Mouse (Mus musculus): ENCODE measurements around the gene Mocs3. TPM values are rescaled to one million over a fixed set of nuclear protein-coding genes. Genes with fewer than 3 reads are reported as not detected.

Gene Mocs3
- polyA plus RNA-seq (2015; fragmentation: Nextera tagmentation; extraction: Ambion mirVana) = 4.2 and 4.4 TPM in 2 replicates

- ATAC-seq (ENCODE audit: extremely low read depth, insufficient number of reproducible peaks, low FRiP score, low TSS enrichment) = peak; percentile 75
- Histone ChIP-seq H3K4me3 (peak within 1 kb of the TSS; percentile 100), H3K4me2 (peak within 1 kb of the TSS; percentile 99), H3K36me3 (peaks cover 56% of the 10 kb centered on the region), H3K4me1 (peaks cover 33% of the 10 kb centered on the region), H3K9me3 (no peaks in the 10 kb centered on the region), H3K27ac (replicated peaks) (peak within 1 kb of the TSS; percentile 95), H3K27me3 (replicated peaks) (no peaks in the 10 kb centered on the region), H3K9ac (peak within 1 kb of the TSS; percentile 98)
- 0% methylated on average over 73 of the region's 73 CpGs for WGBS
These were observed at the start of gene Mocs3, which contains the start of the genes Gm20716 and Dpm1 for GRCm38 (mm10) chr2:168230026-168230728. Mocs3 (plus strand) TSS chr2:168230622. Gm20716 (minus strand) TSS chr2:168230364. Dpm1 (minus strand) TSS chr2:168230591.

DNA sequence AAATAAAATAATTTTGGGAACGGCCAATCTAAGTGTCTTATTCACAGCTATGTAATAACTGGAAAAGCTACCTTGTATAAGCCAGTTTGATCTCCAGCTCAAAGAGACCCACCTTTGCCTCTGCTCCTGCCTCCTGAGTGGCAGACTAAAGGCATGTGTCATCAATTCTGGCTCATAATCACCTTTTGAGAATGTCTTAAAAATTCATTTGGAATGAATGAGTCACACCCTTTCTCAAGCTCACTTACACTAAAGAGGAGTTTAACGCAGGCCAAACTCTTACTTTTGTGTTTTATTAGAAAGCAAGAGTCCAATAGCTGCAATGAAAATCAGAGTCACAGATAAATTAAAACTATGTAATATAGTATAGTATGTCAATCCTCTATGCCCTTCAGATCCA lies 38.6 kb upstream of the Mocs3 start:
- WGBS = 92% methylated on average over 2 of the region's 2 CpGs
- no peak for ATAC-seq (ENCODE audit: extremely low read depth, insufficient number of reproducible peaks, low FRiP score, low TSS enrichment)
- H3K9ac ChIP-seq = no peak overlapping the region
- no peak overlapping the region for H3K27ac ChIP-seq (replicated peaks)
- H3K4me1 ChIP-seq = peaks cover 91% of the 10 kb centered on the region
- no peak overlapping the region for H3K4me2 ChIP-seq
- H3K9me3 ChIP-seq = no peaks in the 10 kb centered on the region
- H3K27me3 ChIP-seq (replicated peaks) = no peaks in the 10 kb centered on the region
- H3K36me3 ChIP-seq = peaks cover 37% of the 10 kb centered on the region
- H3K4me3 ChIP-seq = no peak overlapping the region

DNA sequence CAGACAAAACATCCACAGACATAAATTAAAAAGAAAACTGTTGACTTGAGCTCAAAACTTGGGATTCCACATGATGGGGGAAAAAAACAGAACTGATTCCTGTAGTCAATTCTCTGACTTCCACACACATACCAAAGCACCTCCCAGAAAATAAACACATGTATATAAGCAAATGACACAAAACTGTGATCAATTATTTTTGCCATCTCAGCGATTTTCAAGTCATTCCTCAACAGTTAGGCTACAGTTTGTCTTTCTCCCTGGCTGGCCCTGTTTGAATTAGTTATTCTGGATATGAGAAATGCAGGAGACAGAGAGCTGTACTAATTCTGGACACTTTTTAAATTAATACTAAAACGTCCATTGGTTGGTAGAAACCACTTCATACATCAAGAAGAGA lies 36.7 kb upstream of the Mocs3 start:
- no peak overlapping the region for H3K4me2 ChIP-seq
- H3K27ac ChIP-seq (replicated peaks) = 0 out of 2 replicates have a peak overlapping the region, but pooled peaks have one; percentile 20
- ATAC-seq (ENCODE audit: extremely low read depth, insufficient number of reproducible peaks, low FRiP score, low TSS enrichment) = no peak
- peaks cover 33% of the 10 kb centered on the region for H3K36me3 ChIP-seq
- H3K9ac ChIP-seq = no peak overlapping the region
- H3K27me3 ChIP-seq (replicated peaks) = no peaks in the 10 kb centered on the region
- H3K4me3 ChIP-seq = no peak overlapping the region
- no peaks in the 10 kb centered on the region for H3K9me3 ChIP-seq
- WGBS = 67% methylated on average over 2 of the region's 2 CpGs
- peaks cover 96% of the 10 kb centered on the region for H3K4me1 ChIP-seq

- H3K4me3 ChIP-seq = no peak overlapping the region
- H3K9ac ChIP-seq = no peak overlapping the region
- no peak overlapping the region for H3K4me2 ChIP-seq
- no peaks in the 10 kb centered on the region for H3K9me3 ChIP-seq
- no peak for ATAC-seq (ENCODE audit: extremely low read depth, insufficient number of reproducible peaks, low FRiP score, low TSS enrichment)
- 73% methylated on average over 2 of the region's 2 CpGs for WGBS
- H3K36me3 ChIP-seq = peaks cover 33% of the 10 kb centered on the region
- H3K27ac ChIP-seq (replicated peaks) = no peak overlapping the region
- H3K27me3 ChIP-seq (replicated peaks) = no peaks in the 10 kb centered on the region
- peaks cover 95% of the 10 kb centered on the region for H3K4me1 ChIP-seq
These were observed 34.7 kb upstream of the Mocs3 start for GRCm38 (mm10) chr2:168195721-168196120.

DNA sequence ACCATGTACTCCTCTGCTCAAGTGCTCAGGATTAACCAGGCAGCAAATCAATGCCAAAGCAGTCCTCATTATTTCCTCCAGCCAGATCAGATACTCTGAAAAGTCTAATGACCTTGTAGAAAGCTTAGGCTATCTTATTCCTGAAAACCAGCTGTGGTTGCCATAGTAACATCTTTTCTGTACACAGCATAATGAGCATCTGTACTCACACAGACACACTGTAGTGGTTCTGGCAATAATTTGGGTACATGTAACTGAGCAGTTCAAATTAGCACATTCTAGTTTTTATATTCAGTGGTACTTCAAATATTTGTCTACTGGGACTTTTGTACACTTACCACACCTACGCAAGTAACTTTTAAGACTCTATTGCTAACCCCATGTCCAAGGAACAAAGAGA lies 32.0 kb upstream of the Mocs3 start:
- no peaks in the 10 kb centered on the region for H3K27me3 ChIP-seq (replicated peaks)
- peaks cover 88% of the 10 kb centered on the region for H3K4me1 ChIP-seq
- 90% methylated on average over 1 of the region's 1 CpGs for WGBS
- no peak for ATAC-seq (ENCODE audit: extremely low read depth, insufficient number of reproducible peaks, low FRiP score, low TSS enrichment)
- no peak overlapping the region for H3K27ac ChIP-seq (replicated peaks)
- no peak overlapping the region for H3K4me3 ChIP-seq
- H3K36me3 ChIP-seq = peaks cover 44% of the 10 kb centered on the region
- no peak overlapping the region for H3K9ac ChIP-seq
- H3K4me2 ChIP-seq = no peak overlapping the region
- H3K9me3 ChIP-seq = no peaks in the 10 kb centered on the region

DNA sequence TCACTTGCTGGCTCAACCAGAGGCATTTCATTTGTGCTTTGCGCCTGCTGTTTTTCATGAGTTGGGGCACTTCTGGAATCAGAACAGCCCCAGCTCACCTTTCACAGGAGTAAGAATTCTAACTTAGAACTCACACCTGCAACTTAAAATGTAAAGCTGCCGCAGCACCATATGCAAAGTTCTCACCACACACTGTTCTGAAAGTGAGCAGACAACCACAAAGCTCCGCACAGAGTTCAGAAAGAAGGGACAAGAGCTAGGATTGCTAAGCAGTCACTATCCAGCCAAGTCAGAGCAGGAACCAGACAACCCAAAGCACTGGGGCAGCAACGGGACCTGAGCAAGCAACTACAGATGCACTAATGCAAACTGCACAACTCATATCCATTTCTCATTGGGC lies 30.9 kb upstream of the Mocs3 start:
- Histone ChIP-seq H3K4me2 (peak overlapping the region; percentile 24; the same call in 1 of the 2 replicates), H3K4me3 (no peak overlapping the region), H3K27ac (replicated peaks) (no peak overlapping the region), H3K36me3 (peaks cover 54% of the 10 kb centered on the region), H3K4me1 (peaks cover 84% of the 10 kb centered on the region), H3K9me3 (no peaks in the 10 kb centered on the region), H3K27me3 (replicated peaks) (no peaks in the 10 kb centered on the region), H3K9ac (0 out of 2 replicates have a peak overlapping the region, but pooled peaks have one; percentile 33)
- WGBS = 79% methylated on average over 4 of the region's 4 CpGs
- ATAC-seq (ENCODE audit: extremely low read depth, insufficient number of reproducible peaks, low FRiP score, low TSS enrichment) = no peak

- Histone ChIP-seq H3K27ac (replicated peaks) (no peak overlapping the region), H3K4me2 (peak overlapping the region; percentile 24; the same call in 1 of the 2 replicates), H3K9me3 (no peaks in the 10 kb centered on the region), H3K36me3 (peaks cover 56% of the 10 kb centered on the region), H3K4me3 (no peak overlapping the region), H3K27me3 (replicated peaks) (no peaks in the 10 kb centered on the region), H3K4me1 (peaks cover 84% of the 10 kb centered on the region), H3K9ac (peak overlapping the region; percentile 6; the same call in 1 of the 2 replicates)
- WGBS = 72% methylated on average over 4 of the region's 5 CpGs
- no peak for ATAC-seq (ENCODE audit: extremely low read depth, insufficient number of reproducible peaks, low FRiP score, low TSS enrichment)
These were observed 30.3 kb upstream of the Mocs3 start for GRCm38 (mm10) chr2:168200014-168200691.

GRCm38 (mm10) chr2:168204476-168204999 lies 25.9 kb upstream of the Mocs3 start:
- Histone ChIP-seq H3K27me3 (replicated peaks) (no peaks in the 10 kb centered on the region), H3K9me3 (no peaks in the 10 kb centered on the region), H3K36me3 (peaks cover 56% of the 10 kb centered on the region), H3K9ac (peak overlapping the region; percentile 100), H3K27ac (replicated peaks) (no peak overlapping the region), H3K4me2 (peak overlapping the region; percentile 89), H3K4me3 (peak overlapping the region; percentile 99), H3K4me1 (peaks cover 53% of the 10 kb centered on the region)
- 80% methylated on average over 8 of the region's 8 CpGs for WGBS
- no peak for ATAC-seq (ENCODE audit: extremely low read depth, insufficient number of reproducible peaks, low FRiP score, low TSS enrichment)

DNA sequence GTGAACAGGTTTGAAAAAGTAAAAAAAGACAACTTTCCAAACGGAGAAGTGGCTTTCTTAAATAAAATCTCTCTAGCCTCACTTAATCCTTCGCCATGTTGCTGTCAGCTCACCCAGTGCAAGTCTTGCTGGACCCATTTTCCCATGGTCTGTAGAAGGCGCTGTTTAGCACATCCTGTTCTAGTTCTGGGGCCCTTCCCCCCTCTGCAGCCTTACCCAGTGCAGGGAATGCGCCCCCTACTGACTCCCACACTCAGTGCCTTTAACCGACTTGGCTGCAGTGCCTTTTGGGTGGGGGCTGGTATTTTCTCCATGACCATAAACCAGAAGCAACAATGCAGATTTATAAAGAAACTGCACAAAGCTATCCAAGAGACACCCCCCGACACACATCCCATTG lies 25.2 kb upstream of the Mocs3 start:
- no peak for ATAC-seq (ENCODE audit: extremely low read depth, insufficient number of reproducible peaks, low FRiP score, low TSS enrichment)
- Histone ChIP-seq H3K4me2 (peak overlapping the region; percentile 89), H3K9ac (peak overlapping the region; percentile 100), H3K9me3 (no peaks in the 10 kb centered on the region), H3K4me1 (peaks cover 47% of the 10 kb centered on the region), H3K27me3 (replicated peaks) (no peaks in the 10 kb centered on the region), H3K36me3 (peaks cover 62% of the 10 kb centered on the region), H3K27ac (replicated peaks) (peak overlapping the region; percentile 99), H3K4me3 (peak overlapping the region; percentile 99)
- WGBS = 7% methylated on average over 6 of the region's 6 CpGs

- no peaks in the 10 kb centered on the region for H3K9me3 ChIP-seq
- under 1% methylated on average over 46 of the region's 49 CpGs for WGBS
- H3K36me3 ChIP-seq = peaks cover 63% of the 10 kb centered on the region
- H3K4me1 ChIP-seq = peaks cover 40% of the 10 kb centered on the region
- H3K9ac ChIP-seq = peak overlapping the region; percentile 100
- H3K4me2 ChIP-seq = peak overlapping the region; percentile 89
- H3K27me3 ChIP-seq (replicated peaks) = no peaks in the 10 kb centered on the region
- H3K27ac ChIP-seq (replicated peaks) = peak overlapping the region; percentile 99
- ATAC-seq (ENCODE audit: extremely low read depth, insufficient number of reproducible peaks, low FRiP score, low TSS enrichment) = peak; percentile 25
- H3K4me3 ChIP-seq = peak overlapping the region; percentile 99
These were observed 24.5 kb upstream of the Mocs3 start for GRCm38 (mm10) chr2:168205681-168206631.

Data from heart, embryonic 13.5 days (tissue).